Mouse (Mus musculus) liver, adult (tissue): ENCODE data around the gene Crx.

Experiments
- GATA4 ChIP-seq: IDR thresholded peaks from 2 replicates; pipeline ENCODE4 v1.6.1; 2014; ENCODE audit warnings: mild to moderate bottlenecking, low read length; ENCODE audit not compliant: insufficient replicate concordance

Crx gene

GRCm38 (mm10) chr7:15879756-15880155 lies at the start of gene Crx:
Crx (minus strand) TSS chr7:15879968.
- TF ChIP-seq GATA4 = no peak

GRCm38 (mm10) chr7:15922220-15922773 lies 42.5 kb upstream of the Crx start, which contains the start of gene Selenow:
Selenow (minus strand) TSS chr7:15922402.
- no peak for TF ChIP-seq GATA4

- no peak; the same call in 1 of the 2 replicates for TF ChIP-seq GATA4
Observed at GRCm38 (mm10) chr7:15921796-15922195, 42.0 kb upstream of the Crx start.

GRCm38 (mm10) chr7:15920645-15921190 lies 41.0 kb upstream of the Crx start:
- TF ChIP-seq GATA4 = no peak

GRCm38 (mm10) chr7:15919947-15920346 lies 40.2 kb upstream of the Crx start:
- no peak for TF ChIP-seq GATA4

GRCm38 (mm10) chr7:15918371-15918770 lies 38.6 kb upstream of the Crx start:
- no peak for TF ChIP-seq GATA4

- TF ChIP-seq GATA4 = no peak
Observed at GRCm38 (mm10) chr7:15916996-15917395, 37.2 kb upstream of the Crx start.

- TF ChIP-seq GATA4 = no peak
Observed at GRCm38 (mm10) chr7:15916134-15916723, 36.5 kb upstream of the Crx start.

- TF ChIP-seq GATA4 = no peak
Observed at GRCm38 (mm10) chr7:15914751-15915150, 35.0 kb upstream of the Crx start.

GRCm38 (mm10) chr7:15914252-15914651 lies 34.5 kb upstream of the Crx start:
- no peak for TF ChIP-seq GATA4

GRCm38 (mm10) chr7:15912183-15912582 lies 32.4 kb upstream of the Crx start:
- no peak for TF ChIP-seq GATA4

GRCm38 (mm10) chr7:15910521-15910920 lies 30.8 kb upstream of the Crx start:
- TF ChIP-seq GATA4 = no peak

GRCm38 (mm10) chr7:15907971-15908590 lies 28.3 kb upstream of the Crx start:
- no peak for TF ChIP-seq GATA4

- no peak for TF ChIP-seq GATA4
Observed at GRCm38 (mm10) chr7:15906602-15907001, 26.8 kb upstream of the Crx start.

- no peak for TF ChIP-seq GATA4
Observed at GRCm38 (mm10) chr7:15905861-15906260, 26.1 kb upstream of the Crx start.

GRCm38 (mm10) chr7:15901366-15902048 lies 21.7 kb upstream of the Crx start:
- TF ChIP-seq GATA4 = no peak
